Mouse (Mus musculus): ENCODE data around the gene Fgf23. TPM values are rescaled to one million over a fixed set of nuclear protein-coding genes. Genes with fewer than 3 reads are reported as not detected.

Gene Fgf23
- polyA plus RNA-seq (2016; fragmentation: Nextera tagmentation; extraction: Ambion mirVana), result not detected in 2 replicates

DNA sequence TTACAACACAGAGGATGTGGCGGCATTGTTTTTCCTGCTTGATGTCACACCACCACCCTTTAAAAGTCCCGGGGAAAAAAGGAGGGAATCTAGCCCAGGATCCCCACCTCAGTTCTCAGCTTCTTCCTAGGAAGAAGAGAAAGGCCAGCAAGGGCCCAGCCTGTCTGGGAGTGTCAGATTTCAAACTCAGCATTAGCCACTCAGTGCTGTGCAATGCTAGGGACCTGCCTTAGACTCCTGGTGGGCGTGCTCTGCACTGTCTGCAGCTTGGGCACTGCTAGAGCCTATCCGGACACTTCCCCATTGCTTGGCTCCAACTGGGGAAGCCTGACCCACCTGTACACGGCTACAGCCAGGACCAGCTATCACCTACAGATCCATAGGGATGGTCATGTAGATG, at the start of gene Fgf23:
Gene Fgf23 (plus strand): TSS at position 86 of the 400 bp plus-strand sequence.
- H3K36me3 ChIP-seq, result no peaks in the 10 kb centered on the region
- peak within 1 kb of the TSS; percentile 58; the same call in 1 of the 2 replicates for H3K27ac ChIP-seq
- 0 out of 2 replicates have a peak within 1 kb of the TSS, but pooled peaks have one; percentile 9 for H3K4me3 ChIP-seq
- peaks cover 15% of the 10 kb centered on the region for H3K4me1 ChIP-seq
- peak; percentile 68 for DNase-seq (ENCODE audit: low spot score)
- 11% methylated on average over 5 of the region's 5 CpGs for WGBS
- H3K27me3 ChIP-seq (ENCODE audit: low read depth, poor library complexity, severe bottlenecking), result peaks cover 9% of the 10 kb centered on the region
- no peaks in the 10 kb centered on the region for H3K9me3 ChIP-seq (replicated peaks)

DNA sequence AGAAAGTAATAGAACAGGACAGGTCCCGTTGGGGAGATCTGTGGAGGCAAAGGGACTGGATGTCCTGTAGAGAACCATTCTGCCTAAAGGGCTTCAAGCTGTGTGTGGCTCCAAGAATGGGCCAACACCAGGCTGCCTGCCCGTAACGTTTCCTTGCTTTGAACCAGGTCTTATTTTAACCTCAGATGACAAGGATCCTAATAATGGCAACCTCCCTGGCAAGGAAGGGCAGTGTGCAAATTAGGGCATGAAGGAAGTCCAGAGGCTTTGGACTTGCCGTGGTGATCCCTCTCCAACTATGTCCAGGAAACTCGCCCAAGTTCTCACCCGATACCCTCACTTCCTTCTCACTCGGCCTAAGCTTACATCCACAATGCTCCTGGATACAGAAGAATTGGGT, 47.9 kb upstream of the Fgf23 start:
- Histone ChIP-seq H3K9me3 (replicated peaks) (no peaks in the 10 kb centered on the region), H3K4me1 (peaks cover 9% of the 10 kb centered on the region), H3K4me3 (no peak overlapping the region), H3K27me3 (ENCODE audit: low read depth, poor library complexity, severe bottlenecking) (peaks cover 31% of the 10 kb centered on the region), H3K36me3 (no peaks in the 10 kb centered on the region), H3K27ac (no peak overlapping the region)
- no peak for DNase-seq (ENCODE audit: low spot score)
- 79% methylated on average over 7 of the region's 7 CpGs for WGBS

DNA sequence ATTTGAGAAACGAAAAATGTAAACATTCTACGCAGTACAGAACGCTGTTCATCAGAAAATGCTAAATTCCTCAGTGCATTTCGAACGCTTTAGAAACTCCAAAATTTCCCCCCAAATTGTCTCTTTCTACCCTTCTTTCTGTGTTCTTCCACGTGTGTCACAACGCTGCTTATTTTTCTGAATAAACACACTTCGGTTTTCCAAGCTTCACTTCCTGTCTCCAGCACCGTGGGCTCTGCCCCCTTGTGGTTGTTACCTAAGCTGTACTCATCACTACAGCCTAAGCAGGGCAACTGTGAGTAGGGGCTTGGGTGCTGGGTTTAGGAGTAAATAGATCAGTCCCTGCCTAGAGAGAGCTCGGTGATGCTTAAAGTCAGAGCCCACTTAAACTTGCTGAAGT, 37.9 kb upstream of the Fgf23 start:
- WGBS, result 38% methylated on average over 10 of the region's 10 CpGs
- no peak overlapping the region for H3K4me3 ChIP-seq
- no peak overlapping the region for H3K27ac ChIP-seq

DNA sequence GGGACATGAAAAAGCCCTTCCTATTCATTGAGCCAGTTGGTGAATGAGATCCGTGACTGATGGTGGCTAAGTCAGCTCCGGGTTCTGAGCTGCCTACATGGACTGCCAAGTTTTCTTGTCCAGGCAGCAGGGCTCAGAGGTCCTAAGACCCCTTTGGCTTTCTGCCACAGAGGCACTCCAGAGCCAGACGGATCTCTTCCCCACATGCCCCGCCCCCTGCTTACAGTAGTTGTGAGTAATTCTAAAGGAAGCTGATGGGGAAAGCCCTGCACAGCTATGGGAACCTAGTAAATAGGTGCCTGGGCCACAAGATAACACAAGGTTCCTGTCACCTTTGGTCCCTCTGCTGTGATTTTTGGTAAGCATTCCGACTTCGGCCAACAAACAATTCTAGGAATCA, 27.8 kb upstream of the Fgf23 start:
- H3K27me3 ChIP-seq (ENCODE audit: low read depth, poor library complexity, severe bottlenecking), result no peaks in the 10 kb centered on the region
- no peak overlapping the region for H3K4me3 ChIP-seq
- no peaks in the 10 kb centered on the region for H3K36me3 ChIP-seq
- no peaks in the 10 kb centered on the region for H3K9me3 ChIP-seq (replicated peaks)
- WGBS, result 65% methylated on average over 6 of the region's 6 CpGs
- H3K27ac ChIP-seq, result no peak overlapping the region
- DNase-seq (ENCODE audit: low spot score), result no peak
- peaks cover under 1% of the 10 kb centered on the region; the same call in 1 of the 2 replicates for H3K4me1 ChIP-seq

More for the DNA sequence above, 37.9 kb upstream of the Fgf23 start:
- no peaks in the 10 kb centered on the region for H3K4me1 ChIP-seq
- DNase-seq (ENCODE audit: low spot score), result no peak
- H3K27me3 ChIP-seq (ENCODE audit: low read depth, poor library complexity, severe bottlenecking), result no peaks in the 10 kb centered on the region
- H3K36me3 ChIP-seq, result no peaks in the 10 kb centered on the region
- no peaks in the 10 kb centered on the region for H3K9me3 ChIP-seq (replicated peaks)

DNA sequence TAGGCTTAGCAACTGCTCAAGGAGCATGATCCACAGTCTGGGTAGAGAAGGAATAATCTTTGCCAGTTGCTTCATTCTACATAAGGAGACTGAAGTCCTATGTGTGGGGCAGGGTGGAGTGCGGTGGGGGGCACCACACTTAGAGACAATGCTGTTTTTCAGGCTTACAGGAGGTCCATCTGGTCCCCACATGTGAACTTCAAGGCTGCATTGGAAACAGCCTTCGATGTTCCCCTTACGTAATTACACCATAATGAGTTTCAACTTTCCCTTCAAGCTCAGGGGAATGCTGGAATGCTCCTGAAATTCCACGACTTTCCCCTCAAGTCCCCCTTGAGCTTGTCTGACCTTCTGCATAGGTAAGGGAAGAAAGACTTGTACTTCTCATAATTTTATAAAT, 21.9 kb upstream of the Fgf23 start:
- WGBS, result 16% methylated on average over 4 of the region's 4 CpGs
- DNase-seq (ENCODE audit: low spot score), result peak; percentile 67
- peak overlapping the region; percentile 78 for H3K27ac ChIP-seq

DNA sequence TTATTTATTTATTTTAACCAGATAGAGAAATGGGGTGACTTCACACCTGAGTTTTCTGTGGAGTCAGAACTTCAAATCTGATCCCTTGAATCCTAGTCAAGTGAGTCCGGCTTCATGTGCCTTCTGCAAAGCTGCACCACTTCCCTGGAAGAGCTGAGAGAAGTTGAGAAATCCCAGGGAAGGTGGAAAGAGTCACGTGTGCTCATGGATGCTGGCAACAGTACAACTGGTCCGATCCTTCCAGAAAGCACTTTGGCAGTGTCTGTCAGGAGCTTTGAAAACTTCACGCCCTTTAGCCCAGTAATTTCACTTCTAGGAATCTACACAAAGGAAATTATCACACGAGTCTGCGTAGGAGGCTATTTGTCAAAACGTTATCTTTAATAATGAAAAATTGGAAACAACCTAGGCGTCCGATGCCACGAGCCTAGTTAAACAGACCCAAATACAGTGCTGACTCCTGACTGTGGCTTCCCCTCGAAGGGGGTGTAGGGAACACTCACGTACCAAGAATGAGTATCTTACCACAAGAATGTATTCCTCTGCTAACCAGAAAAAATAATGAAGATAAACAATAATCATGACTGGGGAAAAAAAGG, 15.6 kb upstream of the Fgf23 start:
- Histone ChIP-seq H3K9me3 (replicated peaks) (no peaks in the 10 kb centered on the region), H3K4me3 (no peak overlapping the region), H3K36me3 (no peaks in the 10 kb centered on the region), H3K27me3 (ENCODE audit: low read depth, poor library complexity, severe bottlenecking) (no peaks in the 10 kb centered on the region), H3K27ac (no peak overlapping the region), H3K4me1 (no peaks in the 10 kb centered on the region)
- 88% methylated on average over 12 of the region's 12 CpGs for WGBS
- no peak for DNase-seq (ENCODE audit: low spot score)

More for the DNA sequence above, 21.9 kb upstream of the Fgf23 start:
- Histone ChIP-seq H3K9me3 (replicated peaks) (no peaks in the 10 kb centered on the region), H3K4me1 (peaks cover 21% of the 10 kb centered on the region), H3K36me3 (no peaks in the 10 kb centered on the region), H3K27me3 (ENCODE audit: low read depth, poor library complexity, severe bottlenecking) (no peaks in the 10 kb centered on the region), H3K4me3 (no peak overlapping the region)

DNA sequence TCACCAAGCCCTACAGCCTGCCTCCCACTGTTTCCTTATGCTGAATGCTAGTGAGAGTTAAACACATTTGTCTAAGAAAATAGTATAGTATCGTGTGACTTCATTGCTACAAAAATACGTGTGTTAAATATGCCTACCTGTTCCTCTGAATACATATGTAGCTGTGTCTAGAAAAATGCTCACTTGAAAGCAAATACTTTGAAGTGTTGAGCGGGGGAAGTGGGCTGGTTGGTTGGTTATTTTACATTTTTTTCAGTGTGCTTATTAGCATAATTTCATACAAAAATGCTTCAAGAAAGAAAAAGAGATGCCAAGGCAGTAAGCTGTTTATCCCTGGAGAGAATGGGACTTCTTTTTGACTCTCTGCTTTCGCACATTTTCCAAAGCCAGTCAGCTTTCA, 12.7 kb upstream of the Fgf23 start:
- DNase-seq (ENCODE audit: low spot score), result no peak
- H3K4me1 ChIP-seq, result peaks cover 5% of the 10 kb centered on the region
- H3K4me3 ChIP-seq, result no peak overlapping the region
- no peaks in the 10 kb centered on the region for H3K9me3 ChIP-seq (replicated peaks)
- H3K36me3 ChIP-seq, result no peaks in the 10 kb centered on the region
- 91% methylated on average over 4 of the region's 4 CpGs for WGBS
- peaks cover 18% of the 10 kb centered on the region for H3K27me3 ChIP-seq (ENCODE audit: low read depth, poor library complexity, severe bottlenecking)
- no peak overlapping the region for H3K27ac ChIP-seq

DNA sequence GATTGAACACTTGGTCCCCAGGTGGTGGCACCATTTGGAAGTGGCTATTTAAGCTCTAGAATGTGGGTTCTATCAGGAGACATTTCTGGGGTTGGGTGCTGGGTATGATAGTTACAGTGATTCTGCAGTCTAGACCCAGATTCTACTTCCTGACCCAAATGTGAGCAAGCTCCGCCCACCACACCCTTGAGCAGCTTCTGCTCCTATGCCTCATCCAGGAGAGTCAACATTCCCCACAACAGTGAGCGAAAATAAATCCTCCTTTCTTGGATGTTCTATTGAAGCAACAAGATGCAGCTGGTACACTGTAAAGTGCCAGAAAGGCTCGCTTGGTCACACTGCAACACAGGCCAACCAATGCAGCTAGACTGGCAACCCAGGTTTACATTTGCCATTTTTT, 8.8 kb upstream of the Fgf23 start:
- no peak overlapping the region for H3K4me3 ChIP-seq
- H3K27ac ChIP-seq, result no peak overlapping the region
- no peaks in the 10 kb centered on the region for H3K36me3 ChIP-seq
- 88% methylated on average over 3 of the region's 3 CpGs for WGBS
- H3K9me3 ChIP-seq (replicated peaks), result no peaks in the 10 kb centered on the region
- DNase-seq (ENCODE audit: low spot score), result no peak
- H3K27me3 ChIP-seq (ENCODE audit: low read depth, poor library complexity, severe bottlenecking), result peaks cover 34% of the 10 kb centered on the region
- peaks cover 14% of the 10 kb centered on the region for H3K4me1 ChIP-seq

DNA sequence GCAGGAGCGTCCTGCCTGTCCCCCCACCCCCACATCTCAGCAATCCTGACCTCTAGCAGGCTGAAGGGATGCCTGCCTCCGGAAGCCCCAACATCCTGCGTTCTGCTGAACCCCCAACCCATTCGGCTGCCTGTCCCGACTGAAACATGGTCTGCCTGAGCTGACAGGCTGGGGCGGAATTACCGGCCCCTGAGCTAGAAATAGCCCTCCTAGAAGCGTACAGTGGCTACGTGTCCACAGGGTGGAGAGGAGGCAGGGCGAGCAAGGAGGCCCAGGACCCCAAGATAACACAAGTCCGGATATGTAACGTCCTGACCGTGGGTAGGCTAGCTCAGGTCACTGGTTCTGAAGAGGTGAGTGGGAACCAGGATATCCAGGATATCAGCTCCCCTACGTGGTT, 7.9 kb upstream of the Fgf23 start:
- Histone ChIP-seq H3K36me3 (no peaks in the 10 kb centered on the region), H3K27ac (peak overlapping the region; percentile 56; the same call in 1 of the 2 replicates), H3K27me3 (ENCODE audit: low read depth, poor library complexity, severe bottlenecking) (peaks cover 34% of the 10 kb centered on the region), H3K9me3 (replicated peaks) (no peaks in the 10 kb centered on the region), H3K4me1 (peaks cover 14% of the 10 kb centered on the region), H3K4me3 (peak overlapping the region; percentile 35)
- WGBS, result 4% methylated on average over 14 of the region's 14 CpGs
- peak; percentile 45 for DNase-seq (ENCODE audit: low spot score)

DNA sequence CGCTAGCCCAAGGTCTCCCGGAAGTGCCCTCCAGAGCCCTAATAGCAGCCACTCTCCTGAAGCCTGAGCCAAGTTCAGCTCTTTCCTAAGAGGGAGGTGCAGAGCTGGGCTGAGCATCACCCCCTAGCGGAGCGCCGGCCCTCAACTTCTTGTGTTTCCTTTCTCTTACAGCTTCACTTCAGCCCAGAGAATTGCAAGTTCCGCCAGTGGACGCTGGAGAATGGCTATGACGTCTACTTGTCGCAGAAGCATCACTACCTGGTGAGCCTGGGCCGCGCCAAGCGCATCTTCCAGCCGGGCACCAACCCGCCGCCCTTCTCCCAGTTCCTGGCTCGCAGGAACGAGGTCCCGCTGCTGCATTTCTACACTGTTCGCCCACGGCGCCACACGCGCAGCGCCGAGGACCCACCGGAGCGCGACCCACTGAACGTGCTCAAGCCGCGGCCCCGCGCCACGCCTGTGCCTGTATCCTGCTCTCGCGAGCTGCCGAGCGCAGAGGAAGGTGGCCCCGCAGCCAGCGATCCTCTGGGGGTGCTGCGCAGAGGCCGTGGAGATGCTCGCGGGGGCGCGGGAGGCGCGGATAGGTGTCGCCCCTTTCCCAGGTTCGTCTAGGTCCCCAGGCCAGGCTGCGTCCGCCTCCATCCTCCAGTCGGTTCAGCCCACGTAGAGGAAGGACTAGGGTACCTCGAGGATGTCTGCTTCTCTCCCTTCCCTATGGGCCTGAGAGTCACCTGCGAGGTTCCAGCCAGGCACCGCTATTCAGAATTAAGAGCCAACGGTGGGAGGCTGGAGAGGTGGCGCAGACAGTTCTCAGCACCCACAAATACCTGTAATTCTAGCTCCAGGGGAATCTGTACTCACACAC, 7.4 kb downstream of the Fgf23 start:
- peaks cover 56% of the 10 kb centered on the region for H3K27me3 ChIP-seq (ENCODE audit: low read depth, poor library complexity, severe bottlenecking)
- H3K4me1 ChIP-seq, result peaks cover 10% of the 10 kb centered on the region
- peak overlapping the region; percentile 70 for H3K4me3 ChIP-seq
- WGBS, result 2% methylated on average over 59 of the region's 59 CpGs
- no peaks in the 10 kb centered on the region for H3K9me3 ChIP-seq (replicated peaks)
- H3K27ac ChIP-seq, result peak overlapping the region; percentile 84
- no peaks in the 10 kb centered on the region for H3K36me3 ChIP-seq
- DNase-seq (ENCODE audit: low spot score), result peak; percentile 80

DNA sequence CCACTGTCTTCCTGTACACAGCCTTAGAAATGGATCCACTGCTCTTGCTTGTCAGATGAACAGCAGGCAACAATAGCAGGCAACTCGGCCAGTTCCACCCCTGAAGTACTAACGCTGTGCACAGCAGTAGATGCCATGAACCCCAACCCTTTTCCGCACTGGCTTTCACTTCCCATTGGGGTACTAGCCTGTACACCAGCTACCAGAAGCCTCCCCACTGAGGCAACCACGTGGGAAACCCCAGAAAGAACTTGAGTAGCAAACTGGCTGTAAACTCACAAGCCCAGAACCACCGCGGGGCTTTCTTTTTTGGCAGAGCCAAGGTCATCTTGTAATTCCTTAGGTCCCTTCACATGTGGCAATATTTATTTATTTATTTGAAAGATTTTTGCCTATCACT, 9.1 kb downstream of the Fgf23 start:
- 0 out of 2 replicates have a peak, but pooled peaks cover 1% of the 10 kb centered on the region for H3K36me3 ChIP-seq
- peaks cover 48% of the 10 kb centered on the region for H3K27me3 ChIP-seq (ENCODE audit: low read depth, poor library complexity, severe bottlenecking)
- WGBS, result 77% methylated on average over 6 of the region's 6 CpGs
- no peaks in the 10 kb centered on the region for H3K9me3 ChIP-seq (replicated peaks)
- peaks cover 10% of the 10 kb centered on the region for H3K4me1 ChIP-seq
- no peak overlapping the region for H3K4me3 ChIP-seq
- DNase-seq (ENCODE audit: low spot score), result no peak
- no peak overlapping the region for H3K27ac ChIP-seq

DNA sequence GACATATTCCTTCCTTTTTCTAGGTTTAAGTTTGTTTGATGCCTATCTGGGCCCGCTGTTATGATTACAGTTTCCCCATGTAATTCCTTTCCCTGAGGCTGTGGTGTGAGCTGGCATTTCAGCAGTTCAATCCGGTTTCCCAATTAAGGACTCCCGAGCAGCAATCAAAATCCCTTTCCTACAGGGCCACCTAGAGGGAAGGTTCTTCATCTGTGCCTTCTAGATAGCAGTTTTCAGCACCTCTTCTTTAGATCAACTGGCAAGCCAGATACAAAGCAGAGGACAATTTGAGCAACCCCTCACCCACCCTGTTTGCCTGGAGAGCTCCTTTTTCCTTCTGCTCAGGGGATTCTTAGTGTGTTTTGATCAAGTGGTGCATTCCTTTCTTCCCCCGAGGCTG, 14.0 kb downstream of the Fgf23 start:
- Histone ChIP-seq H3K27me3 (ENCODE audit: low read depth, poor library complexity, severe bottlenecking) (peaks cover 16% of the 10 kb centered on the region), H3K4me1 (no peaks in the 10 kb centered on the region), H3K27ac (no peak overlapping the region), H3K36me3 (peaks cover 36% of the 10 kb centered on the region), H3K4me3 (no peak overlapping the region), H3K9me3 (replicated peaks) (no peaks in the 10 kb centered on the region)
- DNase-seq (ENCODE audit: low spot score), result no peak
- WGBS, result 82% methylated on average over 4 of the region's 4 CpGs

DNA sequence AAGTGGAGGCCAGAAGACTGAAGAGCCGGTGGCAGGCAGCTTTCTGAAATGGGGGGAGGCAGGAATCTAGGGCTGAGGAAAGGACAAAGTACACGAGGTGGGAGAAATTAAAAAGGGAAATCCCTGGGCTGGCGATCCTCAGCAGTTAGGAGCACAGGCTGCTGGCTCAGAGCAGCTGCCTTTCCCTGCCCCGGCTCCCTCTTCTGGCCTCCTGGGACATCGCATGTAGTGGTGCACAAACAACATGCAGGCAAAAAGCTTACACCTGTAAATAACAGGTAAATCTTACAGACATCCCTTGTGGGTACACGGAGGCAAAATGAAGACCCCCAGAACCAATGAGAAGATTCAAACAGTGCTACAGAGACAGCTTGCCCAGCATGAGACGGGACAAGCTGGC, 21.9 kb downstream of the Fgf23 start:
- Histone ChIP-seq H3K36me3 (peaks cover 22% of the 10 kb centered on the region), H3K4me3 (no peak overlapping the region), H3K27ac (no peak overlapping the region), H3K9me3 (replicated peaks) (no peaks in the 10 kb centered on the region), H3K4me1 (no peaks in the 10 kb centered on the region), H3K27me3 (ENCODE audit: low read depth, poor library complexity, severe bottlenecking) (no peaks in the 10 kb centered on the region)
- DNase-seq (ENCODE audit: low spot score), result no peak
- 59% methylated on average over 7 of the region's 7 CpGs for WGBS

All from limb, embryonic 10.5 days (tissue).